Mouse (Mus musculus) fat pad, adult 2 months (tissue): ENCODE measurements around the gene Tmem63b.

Experiments used
- DNase-seq: peaks from one replicate; pipeline ENCODE4 v3.0.0-alpha.2; 2011; ENCODE audit warnings: low read depth, low spot score; ENCODE audit errors: extremely low read depth

Gene Tmem63b

GRCm38 (mm10) chr17:45678106-45678505, 8.6 kb downstream of the Tmem63b start:
- DNase-seq: no peak

DNA sequence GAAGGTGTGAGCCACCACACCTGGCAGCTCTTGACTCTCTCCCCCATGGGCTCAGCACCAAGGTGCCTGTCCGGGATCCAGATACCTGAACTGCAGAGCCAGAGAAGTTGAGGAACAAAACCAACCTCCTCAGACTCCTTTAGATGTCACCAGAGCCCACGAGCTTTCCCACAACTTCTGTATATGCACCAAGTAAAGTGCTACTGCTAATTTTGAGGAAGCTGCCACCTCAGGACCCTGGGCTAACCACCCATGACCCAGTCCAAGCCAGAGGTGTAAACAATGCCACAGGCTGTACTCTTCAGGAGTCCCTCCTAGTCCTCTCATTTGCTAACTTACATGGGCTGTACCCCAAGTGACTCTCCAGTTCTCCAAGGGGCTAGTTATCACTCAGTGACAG, 14.1 kb downstream of the Tmem63b start:
- no peak for DNase-seq

DNA sequence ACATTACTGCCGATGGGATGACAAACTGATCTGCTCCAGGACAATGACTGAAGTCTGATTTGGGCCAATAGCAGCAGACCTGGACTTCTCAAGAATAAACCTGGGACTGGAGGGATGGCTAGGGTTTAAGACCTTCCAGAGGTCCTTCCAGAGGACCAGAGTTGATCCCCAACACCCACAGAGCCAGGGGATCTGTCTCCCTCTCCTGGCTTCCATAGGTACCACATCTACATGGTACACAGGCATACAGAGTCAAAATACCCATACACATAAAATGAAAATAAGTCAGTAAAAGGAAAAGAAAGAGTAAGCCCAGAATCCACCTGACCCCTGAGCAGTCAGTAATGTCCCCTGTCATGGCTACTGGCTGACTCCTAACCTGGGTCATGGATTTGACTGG, 14.9 kb downstream of the Tmem63b start:
- no peak for DNase-seq

- DNase-seq: no peak
Observed at GRCm38 (mm10) chr17:45667986-45668385, 18.7 kb downstream of the Tmem63b start.

- DNase-seq: no peak
Observed at GRCm38 (mm10) chr17:45667481-45667880, 19.2 kb downstream of the Tmem63b start.

DNA sequence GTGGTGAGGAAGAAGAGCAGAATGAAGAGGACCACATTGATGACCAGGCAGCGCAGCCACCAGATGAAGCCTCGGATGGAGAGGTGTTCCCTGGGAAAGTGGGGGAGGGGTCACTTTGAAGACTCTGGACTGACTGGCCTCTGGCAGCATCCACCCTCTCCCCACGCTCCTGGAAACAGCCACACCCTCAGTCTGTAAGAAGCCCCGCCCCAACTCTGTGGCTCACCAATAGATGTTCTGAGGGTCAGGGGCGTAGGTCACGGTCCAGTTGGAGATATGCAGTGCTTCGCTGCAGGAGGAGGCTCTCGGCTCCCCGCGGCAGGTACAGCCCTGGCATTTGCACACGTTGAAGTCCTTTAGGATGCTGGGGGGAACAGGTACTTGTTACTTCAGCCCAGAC, 20.6 kb downstream of the Tmem63b start:
- no peak for DNase-seq

DNA sequence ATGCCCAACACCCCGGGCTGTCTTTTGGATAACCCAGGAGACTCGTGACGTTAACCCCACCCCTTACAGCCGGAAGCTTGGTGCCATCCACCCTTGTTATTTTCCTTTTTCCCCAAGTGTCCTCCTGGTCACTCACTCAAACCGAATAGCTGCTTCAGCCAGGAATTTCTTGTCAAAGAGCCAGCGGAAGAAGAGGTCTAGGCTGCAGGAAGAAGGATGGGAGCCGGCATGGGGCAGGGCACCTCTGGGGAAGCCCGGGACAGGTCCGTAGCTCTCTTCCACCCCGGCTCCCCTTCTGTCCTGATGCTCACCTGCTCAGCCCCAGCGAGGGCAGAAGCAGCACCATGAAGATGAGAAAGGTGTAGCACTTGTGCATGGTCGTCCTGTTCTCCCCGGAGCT, 22.1 kb downstream of the Tmem63b start:
- no peak for DNase-seq

GRCm38 (mm10) chr17:45663106-45663919, 23.4 kb downstream of the Tmem63b start:
- no peak for DNase-seq

DNA sequence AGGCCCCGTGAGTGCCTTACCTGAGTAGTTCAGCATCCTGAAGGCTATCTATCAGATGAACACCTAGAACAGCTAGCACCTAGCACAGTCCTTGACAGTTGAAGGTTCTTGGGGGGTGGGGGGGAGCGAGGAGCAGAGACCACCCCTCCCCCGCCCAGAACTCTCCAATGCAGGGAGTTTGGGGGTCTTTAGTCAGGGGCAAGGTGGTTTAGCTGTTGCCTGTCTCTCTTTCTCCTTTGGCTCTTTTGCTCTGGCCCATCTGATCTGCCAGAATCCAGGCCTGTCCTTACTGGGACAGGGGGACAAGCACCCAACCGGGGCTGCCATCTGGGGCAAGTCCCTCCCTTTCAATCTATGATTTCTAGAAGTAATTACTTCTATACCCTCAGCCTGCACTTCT, 27.5 kb downstream of the Tmem63b start, which contains the start of gene Capn11:
Capn11 (minus strand) TSS at position 101 of the 400 bp plus-strand sequence.
- DNase-seq: no peak

- no peak for DNase-seq
Observed at GRCm38 (mm10) chr17:45655820-45656219, 30.9 kb downstream of the Tmem63b start.

DNA sequence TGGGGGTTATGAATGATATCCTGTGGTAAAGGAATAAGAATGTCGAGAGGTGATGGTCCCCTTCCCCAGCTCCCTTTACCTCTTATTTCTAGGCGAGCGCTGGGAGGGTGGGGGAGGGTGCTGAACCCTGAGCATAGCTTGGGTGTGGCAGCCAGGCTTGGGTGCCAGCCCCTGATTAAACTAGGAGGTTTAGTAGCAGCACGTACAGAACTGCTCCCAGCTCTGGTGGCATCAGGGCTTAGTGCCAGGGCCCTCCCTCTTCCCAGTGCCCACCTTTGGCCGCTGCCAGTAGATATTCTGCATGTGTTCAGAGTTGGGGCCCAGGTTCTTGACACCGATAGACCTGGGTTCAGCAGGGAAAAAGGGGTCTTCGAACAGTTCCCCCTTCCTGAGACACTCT, 33.5 kb downstream of the Tmem63b start:
- DNase-seq: no peak

DNA sequence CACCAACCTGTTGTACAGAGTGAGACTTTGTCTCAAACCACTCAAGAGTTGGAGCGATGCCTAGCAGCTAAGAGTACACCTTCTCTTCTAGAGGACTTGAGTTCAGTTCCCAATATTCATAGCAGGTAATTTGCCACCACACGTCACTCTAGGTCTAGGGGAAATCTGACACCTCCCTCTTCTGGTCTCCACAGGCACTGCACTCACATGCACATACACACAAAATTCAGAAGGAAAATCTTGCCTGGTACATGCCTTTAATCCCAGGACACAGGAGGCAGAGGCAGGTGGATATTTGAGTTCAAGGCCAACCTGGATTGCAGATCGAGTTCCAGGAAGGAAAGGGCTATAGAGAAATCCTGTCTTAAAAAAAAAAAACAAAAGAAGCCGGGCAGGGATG, 42.5 kb downstream of the Tmem63b start:
- no peak for DNase-seq

- DNase-seq: no peak
Observed at GRCm38 (mm10) chr17:45642701-45643100, 44.0 kb downstream of the Tmem63b start.

GRCm38 (mm10) chr17:45641981-45642380, 44.7 kb downstream of the Tmem63b start:
- no peak for DNase-seq

DNA sequence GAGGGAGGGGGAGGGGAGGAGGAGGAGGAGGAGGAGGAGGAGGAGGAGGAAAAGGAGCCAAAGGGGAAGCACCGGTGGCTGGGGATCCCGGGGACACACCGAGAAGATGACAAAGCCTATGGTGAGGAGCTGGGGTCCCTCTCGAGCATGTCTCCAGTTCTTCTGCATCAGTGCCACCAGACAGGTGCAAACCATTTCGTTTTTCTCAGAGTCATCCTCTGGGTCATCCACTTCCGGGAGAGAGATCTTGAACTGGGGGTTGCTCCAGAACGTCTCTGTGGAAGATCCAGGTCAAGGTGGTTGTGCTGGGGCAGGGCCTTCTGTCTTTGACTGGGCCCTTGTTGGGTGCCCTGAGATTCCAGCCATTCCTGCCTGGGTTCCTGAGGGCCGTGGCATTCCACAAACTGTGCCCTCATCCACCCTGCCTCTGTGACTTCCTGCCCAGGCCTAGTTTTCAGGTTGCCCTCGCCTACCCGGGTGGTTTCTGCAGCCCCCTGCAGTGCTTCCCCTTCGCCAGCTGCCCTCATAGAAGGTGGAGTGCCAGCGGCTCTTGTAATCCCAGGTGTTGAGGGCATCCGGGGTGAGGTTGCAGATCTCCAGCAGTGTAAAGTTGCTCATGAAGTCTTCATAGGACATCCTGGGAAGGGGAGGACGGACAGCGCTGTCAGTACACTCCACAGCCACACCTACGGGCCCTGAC, 48.0 kb downstream of the Tmem63b start:
- DNase-seq: no peak

DNA sequence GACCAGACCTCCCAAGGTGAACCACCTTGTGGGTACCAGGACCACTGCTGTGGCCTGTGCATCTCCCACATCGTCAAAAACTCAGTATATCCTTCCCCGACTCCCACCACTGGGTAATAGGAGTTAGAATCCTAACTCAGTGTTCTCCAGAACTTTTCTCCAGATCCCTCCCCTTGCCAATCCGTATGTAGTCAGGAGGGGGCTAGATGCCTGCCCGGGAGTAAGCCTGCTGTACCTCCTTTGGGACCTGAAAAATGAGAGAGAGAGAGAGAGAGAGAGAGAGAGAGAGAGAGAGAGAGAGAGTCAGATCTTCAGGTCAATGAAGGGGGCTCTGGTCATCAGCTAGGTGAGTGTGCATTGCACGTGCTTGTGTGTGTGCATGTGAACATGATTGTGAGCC, 52.7 kb downstream of the Tmem63b start:
- no peak for DNase-seq

DNA sequence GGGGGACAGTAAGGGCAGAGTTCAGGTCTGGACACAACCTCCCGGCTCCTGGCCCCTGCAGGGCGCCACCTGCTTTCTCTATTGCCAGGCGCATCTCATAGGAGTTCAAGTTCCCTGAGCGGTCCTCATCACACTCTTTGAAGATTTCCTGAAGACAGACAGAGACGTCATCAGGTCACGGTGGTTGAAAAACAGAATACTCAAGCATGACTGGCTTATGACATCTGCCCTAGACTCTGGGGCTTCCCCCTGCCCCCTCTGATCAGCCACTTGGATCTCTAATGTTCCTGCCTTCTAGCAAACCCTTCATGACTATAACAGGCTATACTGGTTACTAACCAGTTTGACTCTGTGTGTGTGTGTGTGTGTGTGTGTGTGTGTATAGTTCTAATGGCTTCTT, 54.8 kb downstream of the Tmem63b start:
- no peak for DNase-seq

GRCm38 (mm10) chr17:45630992-45631391, 55.7 kb downstream of the Tmem63b start:
- no peak for DNase-seq

DNA sequence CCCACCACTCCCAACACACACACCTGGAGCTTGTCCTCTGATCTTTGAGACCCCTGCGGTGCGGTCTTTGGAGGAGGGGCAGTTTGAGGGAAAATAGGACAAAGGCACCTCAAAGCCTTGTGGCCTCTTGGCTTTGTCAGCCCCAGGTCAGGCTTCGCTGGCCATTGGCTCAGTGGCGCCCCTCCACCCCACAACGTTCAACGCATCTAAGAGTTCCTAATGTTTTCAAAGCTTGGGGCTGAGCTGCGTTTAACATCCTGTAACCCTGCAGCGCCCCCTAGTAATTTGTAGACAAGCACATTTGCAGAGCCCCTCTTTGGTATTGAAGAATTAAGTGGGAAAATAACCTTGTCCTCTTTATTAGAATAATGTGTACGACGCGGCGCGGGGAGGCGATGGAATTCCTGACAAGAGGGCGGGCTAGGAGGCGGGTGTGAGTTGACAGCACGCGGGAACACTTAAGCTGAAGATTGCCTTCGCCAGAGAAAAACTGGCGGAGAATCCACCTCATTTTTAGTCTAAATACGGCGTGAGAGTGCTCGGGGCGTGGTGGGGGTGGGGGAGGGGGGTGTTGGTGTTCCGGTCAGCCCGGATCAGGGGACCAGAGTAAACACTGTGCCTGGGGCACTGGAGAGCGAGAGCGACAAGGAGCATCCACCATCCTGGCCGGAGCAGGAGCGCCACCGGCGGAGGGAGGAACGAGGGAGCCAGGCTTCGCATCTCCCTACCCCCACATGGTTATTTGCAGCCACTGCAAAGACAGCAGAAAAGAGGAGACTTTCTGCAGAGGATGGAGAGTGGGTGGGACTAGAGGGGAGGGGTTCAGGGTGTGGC, 56.6 kb downstream of the Tmem63b start:
- DNase-seq: no peak

DNA sequence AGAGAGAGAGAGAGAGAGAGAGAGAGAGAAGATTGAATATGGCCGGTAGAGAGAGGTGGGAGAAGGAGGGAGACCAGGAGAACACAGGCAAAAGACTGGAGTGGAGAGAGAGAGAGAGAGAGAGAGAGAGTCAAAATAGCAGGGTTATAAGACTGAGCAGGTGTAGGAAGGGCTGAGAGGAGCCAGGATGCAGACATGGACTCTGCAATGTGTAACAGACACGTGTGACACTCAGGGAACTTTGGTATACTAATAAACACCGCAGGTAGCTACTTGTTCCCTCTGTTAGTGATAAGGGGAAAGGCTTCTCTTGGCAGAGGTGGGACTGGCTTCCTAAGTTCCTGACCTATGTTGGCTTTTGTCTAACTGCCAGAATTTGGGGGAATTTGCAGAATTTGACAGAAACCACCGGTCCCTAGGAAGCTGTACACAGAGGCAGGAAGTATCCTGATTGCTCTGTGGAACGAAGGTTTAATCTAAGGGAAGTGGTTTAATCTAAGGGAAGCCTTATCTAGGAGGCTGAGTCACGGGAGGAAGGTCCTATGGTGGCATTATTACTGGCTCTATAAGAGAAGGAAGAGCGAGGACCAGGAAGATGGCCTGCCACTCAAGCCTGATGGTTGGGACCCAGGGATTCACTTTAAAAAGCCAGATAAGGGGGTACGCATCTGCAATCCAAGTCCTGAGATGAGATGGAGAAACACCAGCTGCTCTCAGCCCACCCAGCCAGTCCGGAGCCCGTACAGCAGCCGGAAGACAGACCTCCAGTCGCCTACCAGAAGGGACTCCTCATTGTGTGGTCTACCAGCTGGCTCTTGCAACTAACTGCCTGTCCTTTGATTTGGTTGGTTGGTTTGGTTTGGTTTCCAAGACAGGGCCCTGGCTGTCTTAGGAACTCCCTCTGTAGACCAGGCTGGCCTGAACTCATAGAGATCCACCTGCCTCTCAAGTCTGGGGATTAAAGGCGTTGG, 57.5 kb downstream of the Tmem63b start:
- DNase-seq: no peak
